Mouse (Mus musculus) midbrain, embryonic 15.5 days (tissue): ENCODE results near the gene Gm21870. TPM values are rescaled to one million over a fixed set of nuclear protein-coding genes. Genes with fewer than 3 reads are reported as not detected.
"Not testable (repeated sequence)": the region's sequence is repeated elsewhere in the genome, so short reads cannot be mapped to it uniquely, and the experiment has no call there.

Source experiments
- ATAC-seq: fragments of 200-750 bp; cut with Nextera tagmentation; replicated peaks from 2 replicates; pipeline ENCODE4 v1.8.0; 2017; ENCODE audit warnings: moderate TSS enrichment
- H3K27ac ChIP-seq: fragments of 300-500 bp; sonication (generic); 2 replicates; pipeline ENCODE4 v1.5.1; 2015; ENCODE audit warnings: mild to moderate bottlenecking, inconsistent platforms
- H3K27me3 ChIP-seq: fragments of 300-500 bp; sonication (generic); replicated peaks from 2 replicates; pipeline ENCODE4 v1.6.1; 2015; ENCODE audit warnings: inconsistent platforms
- H3K36me3 ChIP-seq: fragments of 300-500 bp; sonication (generic); replicated peaks from 2 replicates; pipeline ENCODE4 v1.6.1; 2015; ENCODE audit warnings: inconsistent platforms
- H3K4me1 ChIP-seq: fragments of 300-500 bp; sonication (generic); 2 replicates; pipeline ENCODE4 v1.6.1; 2015; ENCODE audit warnings: inconsistent platforms
- H3K4me2 ChIP-seq: fragments of 300-500 bp; sonication (generic); 2 replicates; pipeline ENCODE4 v1.6.1; 2015; ENCODE audit warnings: inconsistent platforms, mild to moderate bottlenecking, moderate library complexity
- H3K4me3 ChIP-seq: fragments of 300-500 bp; sonication (generic); 2 replicates; pipeline ENCODE4 v1.5.1; 2015; ENCODE audit warnings: mild to moderate bottlenecking, inconsistent platforms
- H3K9ac ChIP-seq: fragments of 300-500 bp; sonication (generic); 2 replicates; pipeline ENCODE4 v1.6.1; 2015; ENCODE audit warnings: mild to moderate bottlenecking, inconsistent platforms
- H3K9me3 ChIP-seq: fragments of 300-500 bp; sonication (generic); 2 replicates; pipeline ENCODE4 v1.6.1; 2016; ENCODE audit warnings: inconsistent platforms
- WGBS: fragments of 180-500 bp; shearing (Covaris S2); methylation state at CpG from one replicate; pipeline ENCODE4 v1.1.7; 2015; ENCODE audit warnings: mixed read lengths; 5-methylcytosine and 5-hydroxymethylcytosine counted together
- polyA plus RNA-seq: library from polyadenylated mRNA; unstranded; fragments of >200 nt; fragmentation: Nextera tagmentation; extraction: Ambion mirVana; gene quantifications from 2 replicates; pipeline ENCODE4 v1.2.1, GENCODE M21; 2015

Gene Gm21870
- polyA plus RNA-seq, result not detected in 2 replicates

DNA sequence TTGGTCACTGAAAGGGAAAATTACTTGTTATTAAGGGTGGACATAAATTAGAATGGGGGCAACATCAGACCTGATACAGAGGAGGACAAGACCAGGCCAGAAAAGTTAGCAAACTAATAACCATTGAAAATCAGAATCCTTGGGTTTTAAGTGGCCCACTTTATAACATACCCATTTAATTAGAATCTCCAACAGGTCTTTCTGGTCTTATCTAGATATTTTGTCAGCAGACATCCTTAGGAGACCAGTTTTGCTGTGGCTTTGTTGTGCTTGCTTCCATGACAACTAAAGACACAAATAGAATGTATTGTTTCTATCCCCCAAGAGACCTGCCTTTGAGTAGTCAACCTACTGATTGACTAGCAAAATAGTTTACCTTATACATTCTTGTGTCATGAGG is at the start of gene Gm21870:
Gene Gm21870 (minus strand): TSS at position 101 of the 400 bp plus-strand sequence.
- not testable (repeated sequence) for H3K4me1 ChIP-seq, H3K4me3 ChIP-seq, H3K27ac ChIP-seq, H3K4me2 ChIP-seq, H3K36me3 ChIP-seq, H3K9ac ChIP-seq, H3K9me3 ChIP-seq, ATAC-seq, H3K27me3 ChIP-seq

DNA sequence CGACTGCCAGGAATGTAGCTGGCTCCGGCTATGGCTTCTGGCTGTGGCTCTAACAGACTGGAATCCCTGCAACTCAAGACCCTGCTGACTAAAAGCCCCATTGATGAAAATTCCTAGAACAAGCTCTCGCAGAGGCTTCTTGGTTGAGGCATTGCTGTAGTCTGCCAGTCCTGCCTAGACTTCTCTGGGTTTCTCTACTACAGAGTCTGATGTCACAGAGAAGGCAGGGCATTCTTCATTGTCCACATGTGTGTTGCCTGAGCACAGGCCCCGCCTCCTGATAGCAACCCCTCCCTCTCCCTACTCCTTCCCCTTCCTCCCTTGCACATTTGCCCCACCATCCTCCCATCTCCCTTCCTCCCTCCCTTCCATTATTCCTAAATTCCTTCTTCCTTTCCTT is 30.2 kb downstream of the Gm21870 start, which contains the start of gene Btbd35f6:
Gene Btbd35f6 (minus strand): TSS at position 101 of the 400 bp plus-strand sequence.
- H3K9ac ChIP-seq, H3K4me1 ChIP-seq, H3K27me3 ChIP-seq, H3K4me2 ChIP-seq, H3K36me3 ChIP-seq, H3K9me3 ChIP-seq, H3K4me3 ChIP-seq, ATAC-seq, H3K27ac ChIP-seq: not testable (repeated sequence)
- WGBS, result 75% methylated on average over 2 of the region's 4 CpGs

Other genes with a start within 250 kb of the Gm21870 start
- gene Btbd35f6, start 30.3 kb downstream of the Gm21870 start, polyA plus RNA-seq, result not detected in 2 replicates
- not detected in 2 replicates for gene Btbd35f9, start 174.7 kb upstream of the Gm21870 start, polyA plus RNA-seq